Mouse (Mus musculus) MEL (cell line): Measurements from ENCODE around the gene Enho. TPM values are rescaled to one million over a fixed set of nuclear protein-coding genes. Genes with fewer than 3 reads are reported as not detected.

Source experiments
- DNase-seq: peaks from one replicate; pipeline ENCODE4 v3.0.0; 2011; ENCODE audit warnings: low read depth, low spot score
- H3K27ac ChIP-seq: 2 replicates; pipeline ENCODE4 v1.5.1; 2012; ENCODE audit warnings: low read depth, mild to moderate bottlenecking, control low read depth, low read length, moderate library complexity; ENCODE audit not compliant: control insufficient read depth
- H3K27me3 ChIP-seq, 2 experiments: fragments of 150-350 bp in 1 of 2; sonication (generic) in 1 of 2; 2 replicates each; pipeline ENCODE4 v1.6.1; 2012; ENCODE audit warnings: low read length in 2 of 2, mild to moderate bottlenecking in 2 of 2, improper control_type of control experiment in 1 of 2, moderate library complexity in 1 of 2; ENCODE audit not compliant: insufficient read depth in 2 of 2, control insufficient read depth in 1 of 2
- H3K36me3 ChIP-seq, 2 experiments: 2 replicates each; pipeline ENCODE4 v1.6.1; 2012 to 2014; ENCODE audit warnings: low read length in 2 of 2, improper control_type of control experiment in 1 of 2, inconsistent platforms in 1 of 2, mild to moderate bottlenecking in 1 of 2; ENCODE audit not compliant: insufficient read depth in 2 of 2, control insufficient read depth in 1 of 2
- H3K4me1 ChIP-seq, 2 experiments: fragments of 150-350 bp in 1 of 2; sonication (generic) in 1 of 2; 2 replicates each; pipeline ENCODE4 v1.6.1; 2012; ENCODE audit warnings: low read length in 2 of 2, improper control_type of control experiment in 1 of 2, mild to moderate bottlenecking in 1 of 2; ENCODE audit not compliant: insufficient read depth in 2 of 2, control insufficient read depth in 1 of 2
- H3K4me3 ChIP-seq, 2 experiments: fragments of 150-350 bp in 1 of 2; sonication (generic) in 1 of 2; 2 replicates each; pipeline ENCODE4 v1.5.1; 2012; ENCODE audit warnings: low read depth in 2 of 2, low read length in 2 of 2, mild to moderate bottlenecking in 2 of 2, moderate library complexity in 2 of 2, control low read depth in 1 of 2, improper control_type of control experiment in 1 of 2; ENCODE audit not compliant: control insufficient read depth in 1 of 2, insufficient read depth in 1 of 2
- H3K79me2 ChIP-seq: 2 replicates; pipeline ENCODE4 v1.6.1; 2012; ENCODE audit warnings: mild to moderate bottlenecking, low read length, moderate library complexity; ENCODE audit not compliant: control insufficient read depth, poor library complexity, insufficient read depth
- H3K9ac ChIP-seq: 2 replicates; pipeline ENCODE4 v1.6.1; 2012; ENCODE audit warnings: low read depth, mild to moderate bottlenecking, control low read depth, low read length, moderate library complexity; ENCODE audit not compliant: control insufficient read depth, poor library complexity, severe bottlenecking
- H3K9me3 ChIP-seq: fragments of 150-350 bp; sonication (generic); replicated peaks from 2 replicates; pipeline ENCODE4 v1.6.1; 2012; ENCODE audit warnings: mild to moderate bottlenecking, low read length, improper control_type of control experiment, moderate library complexity; ENCODE audit not compliant: insufficient read depth
- CHD1 ChIP-seq: IDR thresholded peaks from 2 replicates; pipeline ENCODE4 v1.6.1; 2012; ENCODE audit warnings: low read depth, mild to moderate bottlenecking, inconsistent platforms, low read length, improper control_type of control experiment
- E2F4 ChIP-seq: IDR thresholded peaks from 2 replicates; pipeline ENCODE4 v1.6.1; 2011; ENCODE audit warnings: low read depth, low read length, improper control_type of control experiment, borderline replicate concordance
- EP300 ChIP-seq, 2 experiments: IDR thresholded peaks; 2 replicates each; pipeline ENCODE4 v1.6.1; 2011; ENCODE audit warnings: improper control_type of control experiment in 2 of 2, low read length in 2 of 2, low read depth in 1 of 2, mild to moderate bottlenecking in 1 of 2
- GABPA ChIP-seq: IDR thresholded peaks from 2 replicates; pipeline ENCODE4 v1.6.1; 2012; ENCODE audit warnings: low read depth, mild to moderate bottlenecking, inconsistent platforms, low read length, improper control_type of control experiment, moderate library complexity
- MAFK ChIP-seq: IDR thresholded peaks from 2 replicates; pipeline ENCODE4 v1.6.1; 2011; ENCODE audit warnings: low read depth, mild to moderate bottlenecking, low read length, improper control_type of control experiment, borderline replicate concordance
- MAX ChIP-seq: IDR thresholded peaks from 2 replicates; pipeline ENCODE4 v1.6.1; 2011; ENCODE audit warnings: low read length, improper control_type of control experiment
- MAZ ChIP-seq: IDR thresholded peaks from 2 replicates; pipeline ENCODE4 v1.6.1; 2012; ENCODE audit warnings: low read depth, mild to moderate bottlenecking, inconsistent platforms, low read length, improper control_type of control experiment
- MXI1 ChIP-seq: IDR thresholded peaks from 2 replicates; pipeline ENCODE4 v1.6.1; 2011; ENCODE audit warnings: mild to moderate bottlenecking, low read depth, low read length, improper control_type of control experiment
- MYB ChIP-seq: IDR thresholded peaks from 2 replicates; pipeline ENCODE4 v1.6.1; 2011; ENCODE audit warnings: mild to moderate bottlenecking, low read depth, low read length, improper control_type of control experiment
- POLR2A ChIP-seq, 2 experiments: IDR thresholded peaks; 2 replicates each; pipeline ENCODE4 v1.6.1; 2011 to 2012; ENCODE audit warnings: low read length in 2 of 2, mild to moderate bottlenecking in 2 of 2, control low read depth in 1 of 2, improper control_type of control experiment in 1 of 2, low read depth in 1 of 2, moderate library complexity in 1 of 2; ENCODE audit not compliant: control insufficient read depth in 1 of 2, insufficient read depth in 1 of 2, poor library complexity in 1 of 2
- TAL1 ChIP-seq: IDR thresholded peaks from 2 replicates; pipeline ENCODE4 v1.6.1; 2012; ENCODE audit warnings: mild to moderate bottlenecking, inconsistent platforms, low read length, moderate library complexity, mixed read lengths
- UBTF ChIP-seq: IDR thresholded peaks from 2 replicates; pipeline ENCODE4 v1.6.1; 2012; ENCODE audit warnings: low read depth, mild to moderate bottlenecking, inconsistent platforms, low read length, improper control_type of control experiment, moderate library complexity, borderline replicate concordance; ENCODE audit not compliant: insufficient read depth
- USF2 ChIP-seq, 2 experiments: IDR thresholded peaks; 2 replicates each; pipeline ENCODE4 v1.6.1; 2011 to 2012; ENCODE audit warnings: improper control_type of control experiment in 2 of 2, low read length in 2 of 2, borderline replicate concordance in 1 of 2, inconsistent platforms in 1 of 2, low read depth in 1 of 2, mild to moderate bottlenecking in 1 of 2; ENCODE audit not compliant: insufficient read depth in 1 of 2
- ZNF384 ChIP-seq: IDR thresholded peaks from 2 replicates; pipeline ENCODE4 v1.6.1; 2012; ENCODE audit warnings: low read depth, mild to moderate bottlenecking, inconsistent platforms, low read length, improper control_type of control experiment
- polyA plus RNA-seq, 2 experiments: library from polyadenylated mRNA; stranded (reverse) in 1 of 2; unstranded in 1 of 2; fragments of >175 nt in 1 of 2; fragments of >200 nt in 1 of 2; gene quantifications; 2 replicates each; pipeline versions ENCODE4 v1.2.1 to v1.2.4; 2012; ENCODE audit warnings: low replicate concordance in 2 of 2, low read depth in 1 of 2; ENCODE audit not compliant: insufficient read length in 2 of 2, insufficient read depth in 1 of 2, missing spikeins in 1 of 2
- total RNA-seq: library from RNA; depleted of rRNA; stranded (reverse); fragments of 300-350 nt; gene quantifications from 2 replicates; pipeline ENCODE4 v1.2.3, GENCODE M21; 2012

Enho gene
- total and polyA plus RNA-seq, 3 experiments, result 0.19 to 0.40 TPM; not detected in 1

DNA sequence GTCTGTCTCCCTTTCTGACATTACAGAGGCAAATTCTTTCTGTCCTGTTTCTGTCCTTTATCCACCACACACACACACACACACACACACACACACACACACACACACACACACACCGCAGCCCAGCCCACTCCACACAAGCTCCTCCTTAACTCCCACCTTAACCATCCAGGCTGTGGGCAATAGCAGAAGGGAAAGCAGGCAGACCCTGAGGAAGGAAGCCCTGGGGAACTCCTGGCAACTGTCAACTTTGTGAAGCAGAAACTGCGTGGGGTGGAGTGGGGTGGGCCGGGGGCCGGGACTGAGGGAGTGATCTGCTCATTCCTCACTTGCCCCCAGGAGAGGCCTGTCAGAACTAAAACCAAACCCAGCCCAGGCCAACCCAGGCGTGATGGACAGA lies 31.4 kb upstream of the Enho start:
- Histone ChIP-seq H3K4me3 (no peak overlapping the region), H3K36me3 (no peaks in the 10 kb centered on the region), H3K4me1 (no peaks in the 10 kb centered on the region), H3K27me3 (no peaks in the 10 kb centered on the region; a peak in 1 of 4 replicates), H3K9ac (no peak overlapping the region), H3K27ac (no peak overlapping the region), H3K79me2 (no peaks in the 10 kb centered on the region), H3K9me3 (no peaks in the 10 kb centered on the region)
- TF ChIP-seq MYB, result no peak
- TF ChIP-seq CHD1, result no peak
- no peak for DNase-seq

DNA sequence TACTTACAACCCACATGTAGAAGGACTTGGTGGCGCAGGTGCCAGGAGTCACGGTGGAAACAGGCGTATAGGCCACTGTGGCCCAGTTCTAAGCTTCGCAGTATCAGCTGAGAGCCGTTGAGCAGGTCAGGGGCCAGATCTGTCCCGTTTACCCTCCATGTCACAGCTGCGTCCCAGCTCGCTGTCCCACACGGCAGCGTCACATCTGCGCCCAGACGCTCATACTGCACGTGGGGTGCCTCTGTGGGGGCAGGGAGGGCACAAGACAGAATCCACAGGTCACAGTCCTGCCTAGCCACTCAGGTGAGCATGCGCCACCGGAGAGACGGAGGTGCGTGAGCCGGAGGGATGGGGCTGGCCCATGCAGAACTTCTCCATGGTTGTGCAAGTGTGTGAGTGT lies 30.7 kb upstream of the Enho start:
- no peak overlapping the region for H3K27ac ChIP-seq
- DNase-seq, result no peak
- no peak overlapping the region for H3K9ac ChIP-seq
- no peak for TF ChIP-seq TAL1
- TF ChIP-seq MAZ, result no peak
- TF ChIP-seq MAFK, result no peak
- TF ChIP-seq MXI1, result no peak
- TF ChIP-seq GABPA, result no peak
- TF ChIP-seq EP300 (IDR thresholded peaks at IDR 0.05; ENCODE audit: low read depth in 1 of 2, low read length in 2 of 2), result no peak
- no peak for TF ChIP-seq POLR2A (IDR thresholded peaks at IDR 0.05; ENCODE audit: control insufficient read depth in 1 of 2, insufficient read depth in 1 of 2, low read depth in 1 of 2, low read length in 2 of 2, poor library complexity in 1 of 2)
- no peak for TF ChIP-seq ZNF384
- no peak overlapping the region for H3K4me3 ChIP-seq
- no peaks in the 10 kb centered on the region for H3K9me3 ChIP-seq
- H3K27me3 ChIP-seq, result no peaks in the 10 kb centered on the region; a peak in 1 of 4 replicates
- no peaks in the 10 kb centered on the region for H3K79me2 ChIP-seq
- H3K4me1 ChIP-seq, result no peaks in the 10 kb centered on the region
- no peaks in the 10 kb centered on the region for H3K36me3 ChIP-seq

DNA sequence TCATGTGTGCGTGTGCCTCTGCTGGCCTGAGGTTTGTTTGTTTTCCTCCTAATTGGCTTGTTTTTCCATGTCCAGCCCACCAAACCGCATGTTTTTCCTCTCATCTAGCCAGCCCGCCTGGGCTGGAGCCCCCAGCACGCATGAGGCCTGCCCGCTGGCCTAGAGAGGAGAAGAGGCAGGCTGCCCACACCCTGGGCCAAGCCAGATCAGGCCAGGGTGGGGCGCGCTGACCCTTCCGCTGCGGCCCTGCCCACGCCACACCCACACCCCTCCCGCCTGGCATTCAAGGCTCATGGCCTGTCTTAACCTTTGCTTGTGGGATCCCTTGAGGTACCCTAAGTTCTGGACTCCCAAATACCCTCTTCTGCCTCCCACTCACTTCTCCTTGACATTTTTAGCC lies 26.5 kb upstream of the Enho start:
- DNase-seq, result no peak
- H3K27ac ChIP-seq, result no peak overlapping the region
- H3K4me3 ChIP-seq, result no peak overlapping the region
- no peaks in the 10 kb centered on the region for H3K79me2 ChIP-seq
- no peaks in the 10 kb centered on the region; a peak in 1 of 4 replicates for H3K27me3 ChIP-seq
- no peaks in the 10 kb centered on the region for H3K4me1 ChIP-seq
- TF ChIP-seq E2F4 (no peak), MAFK (no peak), EP300 (IDR thresholded peaks at IDR 0.05; ENCODE audit: low read depth in 1 of 2, low read length in 2 of 2) (no peak), POLR2A (IDR thresholded peaks at IDR 0.05; ENCODE audit: control insufficient read depth in 1 of 2, insufficient read depth in 1 of 2, low read depth in 1 of 2, low read length in 2 of 2, poor library complexity in 1 of 2) (no peak), USF2 (IDR thresholded peaks at IDR 0.05; ENCODE audit: borderline replicate concordance in 1 of 2, insufficient read depth in 1 of 2, low read depth in 1 of 2, low read length in 2 of 2) (no peak), MAX (no peak), UBTF (no peak)
- H3K9ac ChIP-seq, result no peak overlapping the region
- H3K9me3 ChIP-seq, result no peaks in the 10 kb centered on the region
- no peaks in the 10 kb centered on the region for H3K36me3 ChIP-seq
